Mouse (Mus musculus) ES-Bruce4 (cell line): ENCODE results near the gene Slc4a2. TPM values are rescaled to one million over a fixed set of nuclear protein-coding genes. Genes with fewer than 3 reads are reported as not detected.

Experiments
- H3K27ac ChIP-seq: 2 replicates; pipeline ENCODE4 v1.5.1; 2012; ENCODE audit warnings: low read length, inconsistent platforms; ENCODE audit not compliant: insufficient read depth
- H3K27me3 ChIP-seq: 2 replicates; pipeline ENCODE4 v1.6.1; 2012; ENCODE audit warnings: mild to moderate bottlenecking, low read length, inconsistent platforms; ENCODE audit not compliant: control insufficient read depth, poor library complexity, insufficient read depth, severe bottlenecking
- H3K36me3 ChIP-seq: 2 replicates; pipeline ENCODE4 v1.6.1; 2012; ENCODE audit warnings: inconsistent platforms, mild to moderate bottlenecking, low read length, moderate library complexity; ENCODE audit not compliant: control insufficient read depth, poor library complexity, insufficient read depth, severe bottlenecking
- H3K4me1 ChIP-seq: one replicate; pipeline ENCODE4 v1.8.1; 2011; ENCODE audit warnings: low read length; ENCODE audit not compliant: control insufficient read depth, insufficient read depth
- H3K4me3 ChIP-seq: 2 replicates; pipeline ENCODE4 v1.5.1; 2011; ENCODE audit warnings: low read depth, mild to moderate bottlenecking, low read length
- H3K9ac ChIP-seq: 2 replicates; pipeline ENCODE4 v1.6.1; 2012; ENCODE audit warnings: low read depth, mild to moderate bottlenecking, inconsistent platforms; ENCODE audit not compliant: poor library complexity, severe bottlenecking
- H3K9me3 ChIP-seq: replicated peaks from 2 replicates; pipeline ENCODE4 v1.6.1; 2012; ENCODE audit warnings: mild to moderate bottlenecking, low read length, inconsistent platforms; ENCODE audit not compliant: control insufficient read depth, poor library complexity, insufficient read depth, severe bottlenecking
- CTCF ChIP-seq: IDR thresholded peaks from one replicate; pipeline ENCODE4 v1.8.1; 2011; ENCODE audit warnings: low read depth, low read length
- EP300 ChIP-seq: IDR thresholded peaks from 2 replicates; pipeline ENCODE4 v1.6.1; 2011; ENCODE audit warnings: low read depth, low read length; ENCODE audit not compliant: insufficient read depth
- POLR2A ChIP-seq: IDR thresholded peaks from one replicate; pipeline ENCODE4 v1.8.1; 2011; ENCODE audit warnings: low read length; ENCODE audit not compliant: insufficient read depth
- polyA plus RNA-seq: library from polyadenylated mRNA; stranded (reverse); fragments of >200 nt; gene quantifications from 2 replicates; pipeline ENCODE4 v1.2.4, GENCODE M21; 2011; ENCODE audit warnings: low read depth; ENCODE audit not compliant: missing spikeins, insufficient read depth, insufficient read length

Gene Slc4a2
- polyA plus RNA-seq, 1 experiment: 11.3 TPM

- Histone ChIP-seq H3K9ac (no peak overlapping the region), H3K36me3 (no peaks in the 10 kb centered on the region), H3K27ac (no peak overlapping the region), H3K27me3 (no peaks in the 10 kb centered on the region), H3K9me3 (no peaks in the 10 kb centered on the region), H3K4me1 (no peaks in the 10 kb centered on the region), H3K4me3 (no peak overlapping the region)
- no peak for TF ChIP-seq POLR2A
- no peak for TF ChIP-seq EP300
- no peak for TF ChIP-seq CTCF
Observed at GRCm38 (mm10) chr5:24400911-24401605, 22.6 kb upstream of the Slc4a2 start.

- Histone ChIP-seq H3K27me3 (no peaks in the 10 kb centered on the region), H3K9me3 (no peaks in the 10 kb centered on the region), H3K9ac (no peak overlapping the region), H3K27ac (no peak overlapping the region), H3K36me3 (no peaks in the 10 kb centered on the region), H3K4me3 (no peak overlapping the region), H3K4me1 (no peaks in the 10 kb centered on the region)
- no peak for TF ChIP-seq POLR2A
- TF ChIP-seq EP300: no peak
- TF ChIP-seq CTCF: no peak
Observed at GRCm38 (mm10) chr5:24401969-24402368, 21.7 kb upstream of the Slc4a2 start.

- H3K36me3 ChIP-seq: no peaks in the 10 kb centered on the region
- no peak for TF ChIP-seq CTCF
- no peak for TF ChIP-seq POLR2A
- TF ChIP-seq EP300: no peak
Observed at GRCm38 (mm10) chr5:24404594-24405360, 18.9 kb upstream of the Slc4a2 start.

GRCm38 (mm10) chr5:24405389-24405876 is 18.2 kb upstream of the Slc4a2 start:
- Histone ChIP-seq H3K27ac (no peak overlapping the region), H3K36me3 (no peaks in the 10 kb centered on the region), H3K27me3 (no peaks in the 10 kb centered on the region), H3K9ac (no peak overlapping the region), H3K4me1 (no peaks in the 10 kb centered on the region), H3K9me3 (no peaks in the 10 kb centered on the region), H3K4me3 (no peak overlapping the region)
- TF ChIP-seq POLR2A (no peak), EP300 (no peak), CTCF (no peak)

More at GRCm38 (mm10) chr5:24404594-24405360, 18.9 kb upstream of the Slc4a2 start:
- Histone ChIP-seq H3K9me3 (no peaks in the 10 kb centered on the region), H3K4me1 (no peaks in the 10 kb centered on the region), H3K27ac (no peak overlapping the region), H3K4me3 (no peak overlapping the region), H3K27me3 (no peaks in the 10 kb centered on the region), H3K9ac (no peak overlapping the region)

- Histone ChIP-seq H3K36me3 (no peaks in the 10 kb centered on the region), H3K9me3 (no peaks in the 10 kb centered on the region), H3K27ac (no peak overlapping the region)
Observed at GRCm38 (mm10) chr5:24408651-24409050, 15.0 kb upstream of the Slc4a2 start.

GRCm38 (mm10) chr5:24409466-24409865 is 14.2 kb upstream of the Slc4a2 start:
- H3K9me3 ChIP-seq: no peaks in the 10 kb centered on the region
- H3K4me1 ChIP-seq: no peaks in the 10 kb centered on the region
- no peaks in the 10 kb centered on the region for H3K27me3 ChIP-seq
- H3K36me3 ChIP-seq: no peaks in the 10 kb centered on the region
- H3K27ac ChIP-seq: no peak overlapping the region
- H3K9ac ChIP-seq: no peak overlapping the region
- H3K4me3 ChIP-seq: no peak overlapping the region
- TF ChIP-seq POLR2A (no peak), CTCF (no peak), EP300 (no peak)

More at GRCm38 (mm10) chr5:24408651-24409050, 15.0 kb upstream of the Slc4a2 start:
- no peaks in the 10 kb centered on the region for H3K27me3 ChIP-seq
- no peak overlapping the region for H3K9ac ChIP-seq
- no peak overlapping the region for H3K4me3 ChIP-seq
- H3K4me1 ChIP-seq: no peaks in the 10 kb centered on the region
- TF ChIP-seq CTCF (no peak), POLR2A (no peak), EP300 (no peak)
